8 mouse cellular contexts compared by ENCODE assay signal in the genomic region with DNA sequence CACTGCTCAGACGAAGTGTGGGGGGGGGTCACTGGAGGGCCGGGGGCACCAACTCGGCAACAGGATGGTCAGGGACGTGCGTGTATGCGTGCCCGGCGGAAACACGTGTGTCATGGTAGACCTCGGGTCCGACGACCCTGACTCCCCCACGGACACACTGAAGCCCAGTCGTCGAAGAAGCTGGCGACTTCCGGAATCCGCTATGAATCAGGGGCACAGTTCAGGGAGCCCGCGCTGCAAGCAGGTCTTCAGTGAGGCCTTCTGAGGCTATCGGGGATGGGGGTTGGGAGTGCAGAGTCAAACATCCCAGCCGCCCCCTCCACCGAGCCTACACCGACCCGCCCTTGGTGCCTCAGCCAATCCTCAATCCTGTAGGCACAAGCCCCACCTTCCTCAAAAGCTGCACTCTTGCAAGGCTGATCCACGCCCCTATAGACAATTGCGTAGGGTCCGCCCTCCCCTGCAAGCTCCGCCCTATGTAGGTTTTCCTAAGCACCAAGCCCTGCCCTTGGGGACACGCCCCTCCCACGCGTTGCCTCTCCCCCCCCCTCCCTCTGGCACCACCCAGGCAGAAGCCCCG. TPM values are rescaled to one million over a fixed set of nuclear protein-coding genes. Genes with fewer than 3 reads are reported as not detected.
A peak's percentile ranks its signal among the peaks of the same experiment; 100 is the strongest.
DNase-seq lines count a peak whose midpoint lies in the region; ATAC-seq and TF ChIP-seq lines count a peak whose summit lies in the region.

No protein-coding gene starts in this region.

- under 1% methylated on average over 32 of the region's 33 CpGs for WGBS in hindbrain, postnatal 0 days

- no peaks in the 10 kb centered on the region for H3K27me3 ChIP-seq in hindbrain, postnatal 0 days (ENCODE audit: insufficient read depth, low read length)
- no peaks in the 10 kb centered on the region for H3K27me3 ChIP-seq in megakaryocyte, embryonic 14.5 days (replicated peaks)

- peak; percentile 90 for ATAC-seq in hindbrain, postnatal 0 days

- H3K4me3 ChIP-seq in hindbrain, postnatal 0 days (ENCODE audit: low read length) = peak overlapping the region; percentile 88
- peak overlapping the region; percentile 91 for H3K4me3 ChIP-seq in megakaryocyte, embryonic 14.5 days (replicated peaks)

- H3K36me3 ChIP-seq in hindbrain, postnatal 0 days (ENCODE audit: insufficient read depth, low read length) = peaks cover 10% of the 10 kb centered on the region
- H3K36me3 ChIP-seq in megakaryocyte, embryonic 14.5 days (replicated peaks; ENCODE audit: low read length) = peaks cover 36% of the 10 kb centered on the region

- H3K27ac ChIP-seq in hindbrain, postnatal 0 days = peak overlapping the region; percentile 99

- no peaks in the 10 kb centered on the region for H3K9me3 ChIP-seq in hindbrain, postnatal 0 days (ENCODE audit: low read length)
- H3K9me3 ChIP-seq in megakaryocyte, embryonic 14.5 days = no peaks in the 10 kb centered on the region

- TF ChIP-seq CTCF in hindbrain, postnatal 0 days (IDR thresholded peaks at IDR 0.05; ENCODE audit: low read depth) = no peak

- peak overlapping the region; percentile 81 for H3K9ac ChIP-seq in hindbrain, postnatal 0 days (replicated peaks; ENCODE audit: low read length)

- 0 out of 2 replicates have a peak, but pooled peaks cover 8% of the 10 kb centered on the region for H3K4me1 ChIP-seq in hindbrain, postnatal 0 days (ENCODE audit: insufficient read depth, low read length)
- peaks cover 54% of the 10 kb centered on the region for H3K4me1 ChIP-seq in megakaryocyte, embryonic 14.5 days

- peak; percentile 96 for DNase-seq in WW6 (ENCODE audit: low read depth, low spot score)
- peak; percentile 65 to 83 for DNase-seq in cerebellum, postnatal 4 days (ENCODE audit: low spot score in 2 of 2)
- DNase-seq in gastrocnemius, adult 18-20 months (ENCODE audit: low spot score) = peak; percentile 95
- peak; percentile 95 for DNase-seq in hindbrain, postnatal 0 days (ENCODE audit: low spot score)
- DNase-seq in left cerebral cortex, adult 8-10 months (ENCODE audit: low spot score in 2 of 2) = peak; percentile 70 to 98
- DNase-seq in right cerebral cortex, postnatal 10 days (ENCODE audit: low spot score in 2 of 2) = peak; percentile 96 to 98
- DNase-seq in urinary bladder, postnatal 25 days (ENCODE audit: low spot score) = peak; percentile 80

- peak overlapping the region; percentile 96 for H3K4me2 ChIP-seq in hindbrain, postnatal 0 days (ENCODE audit: low read depth, low read length)

RNA-seq across cellular contexts. Expression of a gene that starts 1.3 kb away (rescaled TPM):
- total RNA-seq in gastrocnemius, adult 18-20 months (2021) = 10 to 100 TPM; 13.1 to 16.0 TPM
- total RNA-seq in hindbrain, postnatal 0 days (2014; rRNA removed) = 14.0 and 18.1 TPM in 2 replicates
- 7.5 and 9.2 TPM in 2 replicates for polyA plus RNA-seq in hindbrain, postnatal 0 days (2015; fragmentation: Nextera tagmentation; extraction: Ambion mirVana)
- 10 to 100 TPM; 68.5 to 73.4 (median 71.5) TPM for total RNA-seq in left cerebral cortex, adult 8-10 months (2022)
- polyA plus RNA-seq in megakaryocyte, embryonic 14.5 days (2012; ENCODE audit: insufficient read depth, low replicate concordance) = 63.6 and 73.6 TPM in 2 replicates

RNA-seq across cellular contexts. Expression of a gene that starts 8.2 kb away (rescaled TPM):
- total RNA-seq in gastrocnemius, adult 18-20 months (2021) = 10 to 100 TPM; 27.9 to 28.3 TPM
- 72.9 and 83.1 TPM in 2 replicates for total RNA-seq in hindbrain, postnatal 0 days (2014; rRNA removed)
- polyA plus RNA-seq in hindbrain, postnatal 0 days (2015; fragmentation: Nextera tagmentation; extraction: Ambion mirVana) = 64.5 and 67.4 TPM in 2 replicates
- total RNA-seq in left cerebral cortex, adult 8-10 months (2022) = 10 to 100 TPM; 50.2 to 61.0 (median 57.9) TPM
- 150 and 186 TPM in 2 replicates for polyA plus RNA-seq in megakaryocyte, embryonic 14.5 days (2012; ENCODE audit: insufficient read depth, low replicate concordance)

RNA-seq across cellular contexts. Expression of a gene that starts 8.5 kb away (rescaled TPM):
- total RNA-seq in gastrocnemius, adult 18-20 months (2021) = 10 to 100 TPM; 10.2 to 10.4 TPM
- 10.5 and 12.4 TPM in 2 replicates for total RNA-seq in hindbrain, postnatal 0 days (2014; rRNA removed)
- polyA plus RNA-seq in hindbrain, postnatal 0 days (2015; fragmentation: Nextera tagmentation; extraction: Ambion mirVana) = 15.3 and 17.2 TPM in 2 replicates
- total RNA-seq in left cerebral cortex, adult 8-10 months (2022) = 10 to 100 TPM in 1 of 4 experiments, 1 to 10 TPM in 3; 6.7 to 11.5 (median 8.2) TPM
- 91.5 and 106 TPM in 2 replicates for polyA plus RNA-seq in megakaryocyte, embryonic 14.5 days (2012; ENCODE audit: insufficient read depth, low replicate concordance)

RNA-seq across cellular contexts. Expression of a gene that starts 36.3 kb away (rescaled TPM):
- 10 to 100 TPM; 20.8 to 26.8 TPM for total RNA-seq in gastrocnemius, adult 18-20 months (2021)
- 8.4 and 18.6 TPM in 2 replicates for total RNA-seq in hindbrain, postnatal 0 days (2014; rRNA removed)
- 15.8 and 16.9 TPM in 2 replicates for polyA plus RNA-seq in hindbrain, postnatal 0 days (2015; fragmentation: Nextera tagmentation; extraction: Ambion mirVana)
- total RNA-seq in left cerebral cortex, adult 8-10 months (2022) = 10 to 100 TPM; 13.7 to 18.8 (median 14.7) TPM
- polyA plus RNA-seq in megakaryocyte, embryonic 14.5 days (2012; ENCODE audit: insufficient read depth, low replicate concordance) = 26.5 and 83.1 TPM in 2 replicates

RNA-seq across cellular contexts. Expression of a gene that starts 37.9 kb away (rescaled TPM):
- 10 to 100 TPM; 41.3 to 46.2 TPM for total RNA-seq in gastrocnemius, adult 18-20 months (2021)
- total RNA-seq in hindbrain, postnatal 0 days (2014; rRNA removed) = 76.7 and 77.7 TPM in 2 replicates
- 40.7 and 45.6 TPM in 2 replicates for polyA plus RNA-seq in hindbrain, postnatal 0 days (2015; fragmentation: Nextera tagmentation; extraction: Ambion mirVana)
- 100 to 1,000 TPM; 164 to 171 (median 170) TPM for total RNA-seq in left cerebral cortex, adult 8-10 months (2022)
- polyA plus RNA-seq in megakaryocyte, embryonic 14.5 days (2012; ENCODE audit: insufficient read depth, low replicate concordance) = 219 and 387 TPM in 2 replicates

Comparison
In these comparisons a context has a peak if more than half of its experiments do, and no peak if none do; other contexts are left out.
1. Peak in every context shown above with its lines: DNase-seq, ATAC-seq, H3K4me3 ChIP-seq and H3K27ac ChIP-seq.